Mouse (Mus musculus) neural tube, embryonic 12.5 days (tissue): Measurements from ENCODE around the gene Cyb561d2. TPM values are rescaled to one million over a fixed set of nuclear protein-coding genes. Genes with fewer than 3 reads are reported as not detected.

Experiments used
- ATAC-seq: fragments of 200-750 bp; cut with Nextera tagmentation; 2 replicates; pipeline ENCODE4 v1.8.0; 2017; ENCODE audit warnings: low read depth, mild to moderate bottlenecking, moderate TSS enrichment, moderate library complexity; ENCODE audit not compliant: low FRiP score
- H3K27ac ChIP-seq: fragments of 300-500 bp; sonication (generic); 2 replicates; pipeline ENCODE4 v1.5.1; 2016
- H3K27me3 ChIP-seq: fragments of 300-500 bp; sonication (generic); replicated peaks from 2 replicates; pipeline ENCODE4 v1.6.1; 2016; ENCODE audit warnings: mild to moderate bottlenecking
- H3K36me3 ChIP-seq: fragments of 300-500 bp; sonication (generic); 2 replicates; pipeline ENCODE4 v1.6.1; 2016; ENCODE audit warnings: mild to moderate bottlenecking
- H3K4me1 ChIP-seq: fragments of 300-500 bp; sonication (generic); 2 replicates; pipeline ENCODE4 v1.6.1; 2016
- H3K4me2 ChIP-seq: fragments of 300-500 bp; sonication (generic); replicated peaks from 2 replicates; pipeline ENCODE4 v1.6.1; 2016; ENCODE audit warnings: mild to moderate bottlenecking
- H3K4me3 ChIP-seq: fragments of 300-500 bp; sonication (generic); 2 replicates; pipeline ENCODE4 v1.5.1; 2016
- H3K9ac ChIP-seq: fragments of 300-500 bp; sonication (generic); 2 replicates; pipeline ENCODE4 v1.6.1; 2016; ENCODE audit warnings: mild to moderate bottlenecking
- H3K9me3 ChIP-seq: fragments of 300-500 bp; sonication (generic); 2 replicates; pipeline ENCODE4 v1.6.1; 2016; ENCODE audit warnings: mild to moderate bottlenecking
- whole genome bisulfite sequencing: fragments of 180-500 bp; shearing (Covaris S2); methylation state at CpG from one replicate; pipeline ENCODE4 v1.1.7; 2016; 5-methylcytosine and 5-hydroxymethylcytosine counted together
- polyA plus RNA-seq: library from polyadenylated mRNA; unstranded; fragments of >200 nt; fragmentation: Nextera tagmentation; extraction: Ambion mirVana; gene quantifications from 2 replicates; pipeline ENCODE4 v1.2.1, GENCODE M21; 2016

Gene Cyb561d2
- polyA plus RNA-seq, 1 experiment from 2014 or later, result 25.4 TPM

- H3K9ac ChIP-seq, result peak overlapping the region; percentile 73; the same call in 1 of the 2 replicates
- no peak overlapping the region; the same call in 1 of the 2 replicates for H3K4me3 ChIP-seq
- H3K27me3 ChIP-seq, result peaks cover 48% of the 10 kb centered on the region
- H3K27ac ChIP-seq, result no peak overlapping the region
- no peaks in the 10 kb centered on the region for H3K9me3 ChIP-seq
- peaks cover 13% of the 10 kb centered on the region for H3K36me3 ChIP-seq
- H3K4me1 ChIP-seq, result peaks cover 46% of the 10 kb centered on the region
- ATAC-seq, result no peak
- 77% methylated on average over 5 of the region's 5 CpGs for WGBS
- peak overlapping the region; percentile 96 for H3K4me2 ChIP-seq
Observed at GRCm38 (mm10) chr9:107552690-107553393, 10.8 kb upstream of the Cyb561d2 start.

GRCm38 (mm10) chr9:107551890-107552355 is 9.9 kb upstream of the Cyb561d2 start:
- WGBS, result 4% methylated on average over 8 of the region's 8 CpGs
- Histone ChIP-seq H3K4me1 (peaks cover 54% of the 10 kb centered on the region), H3K27ac (no peak overlapping the region), H3K4me3 (peak overlapping the region; percentile 35; the same call in 1 of the 2 replicates), H3K9me3 (no peaks in the 10 kb centered on the region), H3K27me3 (peaks cover 48% of the 10 kb centered on the region), H3K36me3 (peaks cover 4% of the 10 kb centered on the region; the same call in 1 of the 2 replicates), H3K4me2 (peak overlapping the region; percentile 73), H3K9ac (peak overlapping the region; percentile 55)
- no peak for ATAC-seq

- H3K9ac ChIP-seq, result peak within 1 kb of the TSS; percentile 55
- H3K36me3 ChIP-seq, result no peaks in the 10 kb centered on the region
- H3K4me1 ChIP-seq, result peaks cover 55% of the 10 kb centered on the region
- H3K4me2 ChIP-seq, result peak within 1 kb of the TSS; percentile 73
- ATAC-seq, result no peak
- H3K27ac ChIP-seq, result no peak within 1 kb of the TSS
- peaks cover 48% of the 10 kb centered on the region for H3K27me3 ChIP-seq
- peak within 1 kb of the TSS; percentile 35 for H3K4me3 ChIP-seq
- WGBS, result under 1% methylated on average over 62 of the region's 63 CpGs
- no peaks in the 10 kb centered on the region for H3K9me3 ChIP-seq
Observed at GRCm38 (mm10) chr9:107551117-107551889, 9.3 kb upstream of the Cyb561d2 start, which contains the start of gene Rassf1. TSS of gene Rassf1 (plus strand) at chr9:107551555.

GRCm38 (mm10) chr9:107550491-107551116 is 8.6 kb upstream of the Cyb561d2 start:
- WGBS, result 23% methylated on average over 23 of the region's 23 CpGs
- peaks cover 48% of the 10 kb centered on the region for H3K27me3 ChIP-seq
- H3K4me2 ChIP-seq, result peak overlapping the region; percentile 73
- no peak overlapping the region; the same call in 1 of the 2 replicates for H3K4me3 ChIP-seq
- no peaks in the 10 kb centered on the region for H3K9me3 ChIP-seq
- peaks cover 48% of the 10 kb centered on the region for H3K4me1 ChIP-seq
- no peak overlapping the region for H3K9ac ChIP-seq
- ATAC-seq, result no peak
- H3K27ac ChIP-seq, result no peak overlapping the region
- H3K36me3 ChIP-seq, result no peaks in the 10 kb centered on the region

- Histone ChIP-seq H3K36me3 (peaks cover 8% of the 10 kb centered on the region), H3K27ac (no peak overlapping the region), H3K4me1 (peaks cover 43% of the 10 kb centered on the region), H3K9me3 (no peaks in the 10 kb centered on the region), H3K4me2 (no peak overlapping the region), H3K4me3 (no peak overlapping the region), H3K9ac (no peak overlapping the region), H3K27me3 (peaks cover 48% of the 10 kb centered on the region)
- no peak for ATAC-seq
- whole genome bisulfite sequencing, result 91% methylated on average over 20 of the region's 20 CpGs
Observed at GRCm38 (mm10) chr9:107549297-107550074, 7.5 kb upstream of the Cyb561d2 start.

GRCm38 (mm10) chr9:107548820-107549219 is 6.8 kb upstream of the Cyb561d2 start:
- Histone ChIP-seq H3K27ac (no peak overlapping the region), H3K36me3 (peaks cover 15% of the 10 kb centered on the region), H3K4me2 (no peak overlapping the region), H3K4me1 (peaks cover 40% of the 10 kb centered on the region), H3K9me3 (no peaks in the 10 kb centered on the region), H3K4me3 (no peak overlapping the region), H3K27me3 (peaks cover 48% of the 10 kb centered on the region), H3K9ac (no peak overlapping the region)
- no peak for ATAC-seq
- WGBS, result 91% methylated on average over 10 of the region's 10 CpGs

GRCm38 (mm10) chr9:107547957-107548356 is 6.0 kb upstream of the Cyb561d2 start:
- Histone ChIP-seq H3K36me3 (peaks cover 21% of the 10 kb centered on the region), H3K4me2 (no peak overlapping the region), H3K27me3 (peaks cover 46% of the 10 kb centered on the region), H3K9ac (no peak overlapping the region), H3K27ac (no peak overlapping the region), H3K4me3 (no peak overlapping the region), H3K4me1 (peaks cover 33% of the 10 kb centered on the region), H3K9me3 (no peaks in the 10 kb centered on the region)
- no peak for ATAC-seq
- 84% methylated on average over 5 of the region's 5 CpGs for WGBS

GRCm38 (mm10) chr9:107547026-107547425 is 5.0 kb upstream of the Cyb561d2 start, which contains the start of gene Zmynd10:
TSS of gene Zmynd10 (plus strand) at chr9:107547298.
- H3K9me3 ChIP-seq, result no peaks in the 10 kb centered on the region
- peak; percentile 57 for ATAC-seq
- H3K4me3 ChIP-seq, result no peak within 1 kb of the TSS
- H3K27ac ChIP-seq, result no peak within 1 kb of the TSS
- H3K4me1 ChIP-seq, result peaks cover 37% of the 10 kb centered on the region
- H3K36me3 ChIP-seq, result peaks cover 21% of the 10 kb centered on the region
- WGBS, result 4% methylated on average over 20 of the region's 20 CpGs
- 0 out of 2 replicates have a peak within 1 kb of the TSS, but pooled peaks have one; percentile 13 for H3K9ac ChIP-seq
- peak within 1 kb of the TSS; percentile 54 for H3K4me2 ChIP-seq
- H3K27me3 ChIP-seq, result peaks cover 37% of the 10 kb centered on the region

GRCm38 (mm10) chr9:107545602-107546001 is 3.6 kb upstream of the Cyb561d2 start:
- H3K9me3 ChIP-seq, result no peaks in the 10 kb centered on the region
- H3K27ac ChIP-seq, result no peak overlapping the region
- H3K36me3 ChIP-seq, result peaks cover 21% of the 10 kb centered on the region
- peaks cover 23% of the 10 kb centered on the region for H3K27me3 ChIP-seq
- H3K4me1 ChIP-seq, result peaks cover 34% of the 10 kb centered on the region
- no peak overlapping the region for H3K4me2 ChIP-seq
- ATAC-seq, result no peak
- H3K4me3 ChIP-seq, result no peak overlapping the region
- no peak overlapping the region for H3K9ac ChIP-seq
- WGBS, result 9% methylated on average over 3 of the region's 3 CpGs

GRCm38 (mm10) chr9:107545199-107545598 is 3.2 kb upstream of the Cyb561d2 start:
- no peaks in the 10 kb centered on the region for H3K9me3 ChIP-seq
- ATAC-seq, result no peak
- no peak overlapping the region for H3K4me3 ChIP-seq
- peaks cover 34% of the 10 kb centered on the region for H3K4me1 ChIP-seq
- 87% methylated on average over 10 of the region's 10 CpGs for WGBS
- H3K9ac ChIP-seq, result no peak overlapping the region
- no peak overlapping the region for H3K4me2 ChIP-seq
- H3K36me3 ChIP-seq, result peaks cover 23% of the 10 kb centered on the region
- no peak overlapping the region for H3K27ac ChIP-seq
- peaks cover 19% of the 10 kb centered on the region for H3K27me3 ChIP-seq

- Histone ChIP-seq H3K36me3 (peaks cover 27% of the 10 kb centered on the region), H3K4me2 (no peak overlapping the region), H3K27me3 (peaks cover 14% of the 10 kb centered on the region), H3K4me3 (no peak overlapping the region), H3K4me1 (peaks cover 34% of the 10 kb centered on the region), H3K9ac (no peak overlapping the region), H3K27ac (no peak overlapping the region), H3K9me3 (no peaks in the 10 kb centered on the region)
- WGBS, result 92% methylated on average over 12 of the region's 12 CpGs
- ATAC-seq, result no peak
Observed at GRCm38 (mm10) chr9:107544729-107545128, 2.7 kb upstream of the Cyb561d2 start.
